Mouse (Mus musculus): ENCODE measurements around the gene Cep164. TPM values are rescaled to one million over a fixed set of nuclear protein-coding genes. Genes with fewer than 3 reads are reported as not detected.
A peak's percentile ranks its signal among the peaks of the same experiment; 100 is the strongest.

Gene Cep164
- 25.7 TPM for polyA plus RNA-seq (2021)

- POLR2A ChIA-PET: interaction anchor here (0.6 kb wide), 1 partner anchor 23 kb away, joined by 3 read pairs; no protein-coding TSS in a partner anchor
- H3K27me3 ChIP-seq: no peaks in the 10 kb centered on the region
- ATAC-seq (peak; percentile 98), DNase-seq (ENCODE audit: low read depth, low spot score) (no peak)
- CTCF ChIA-PET: interaction anchor here (1.8 kb wide), 1 partner anchor 50 kb away, joined by 4 read pairs; no protein-coding TSS in a partner anchor
- TF ChIP-seq CTCF (IDR thresholded peaks at IDR 0.05): no peak
- in situ Hi-C loops (cut with MboI; ENCODE audit: low pct_unique_long_range_greater_than_20kb): no loop called here
Measured at GRCm38 (mm10) chr9:45828291-45828963, at the start of gene Cep164. Gene Cep164, minus strand, starts transcription at chr9:45828691.

- peak; percentile 56 for TF ChIP-seq CTCF (IDR thresholded peaks at IDR 0.05)
- in situ Hi-C loops (cut with MboI; ENCODE audit: low pct_unique_long_range_greater_than_20kb): no loop called here
- DNase-seq (ENCODE audit: low read depth, low spot score): peak; percentile 9
- ChIA-PET POLR2A (no interaction called here), CTCF (interaction anchor here (1.2 to 1.8 kb wide), 3 partner anchors 15 to 49 kb away, joined by 3 to 5 read pairs (median 4); partner anchors contain the start of genes Bace1 and Cep164)
- no peaks in the 10 kb centered on the region for H3K27me3 ChIP-seq
- ATAC-seq: no peak
Measured at GRCm38 (mm10) chr9:45877928-45878327, 49.4 kb upstream of the Cep164 start.

- in situ Hi-C loops (cut with MboI; ENCODE audit: low pct_unique_long_range_greater_than_20kb): no loop called here
- ChIA-PET POLR2A (no interaction called here), CTCF (no interaction called here)
- no peaks in the 10 kb centered on the region for H3K27me3 ChIP-seq
- ATAC-seq: no peak
- no peak for DNase-seq (ENCODE audit: low read depth, low spot score)
- no peak for TF ChIP-seq CTCF (IDR thresholded peaks at IDR 0.05)
Measured at GRCm38 (mm10) chr9:45870265-45870664, 41.8 kb upstream of the Cep164 start.

- ATAC-seq (no peak), DNase-seq (ENCODE audit: low read depth, low spot score) (no peak)
- POLR2A ChIA-PET: no interaction called here
- TF ChIP-seq CTCF (IDR thresholded peaks at IDR 0.05): no peak
- H3K27me3 ChIP-seq: no peaks in the 10 kb centered on the region
- in situ Hi-C loops (cut with MboI; ENCODE audit: low pct_unique_long_range_greater_than_20kb): no loop called here
- CTCF ChIA-PET: no interaction called here
Measured at GRCm38 (mm10) chr9:45869181-45869580, 40.7 kb upstream of the Cep164 start.

GRCm38 (mm10) chr9:45861813-45862212 is 33.3 kb upstream of the Cep164 start:
- POLR2A ChIA-PET: interaction anchor here (0.7 kb wide), 1 partner anchor 84 kb away, joined by 4 read pairs; no protein-coding TSS in a partner anchor
- TF ChIP-seq CTCF (IDR thresholded peaks at IDR 0.05): no peak
- in situ Hi-C loops (cut with MboI; ENCODE audit: low pct_unique_long_range_greater_than_20kb): no loop called here
- DNase-seq (ENCODE audit: low read depth, low spot score) (no peak), ATAC-seq (no peak)
- CTCF ChIA-PET: interaction anchor here (0.7 kb wide), 2 partner anchors 12 to 67 kb away, joined by 3 read pairs; no protein-coding TSS in a partner anchor
- no peaks in the 10 kb centered on the region for H3K27me3 ChIP-seq

GRCm38 (mm10) chr9:45859364-45859763 is 30.9 kb upstream of the Cep164 start:
- in situ Hi-C loops (cut with MboI; ENCODE audit: low pct_unique_long_range_greater_than_20kb): no loop called here
- ATAC-seq (no peak), DNase-seq (ENCODE audit: low read depth, low spot score) (no peak)
- POLR2A ChIA-PET: no interaction called here
- no peaks in the 10 kb centered on the region for H3K27me3 ChIP-seq
- CTCF ChIA-PET: interaction anchor here (0.8 to 1.4 kb wide), 4 partner anchors 9 to 28 kb away, joined by 3 to 4 read pairs (median 3); no protein-coding TSS in a partner anchor
- TF ChIP-seq CTCF (IDR thresholded peaks at IDR 0.05): no peak

- DNase-seq (ENCODE audit: low read depth, low spot score) (no peak), ATAC-seq (no peak)
- in situ Hi-C loops (cut with MboI; ENCODE audit: low pct_unique_long_range_greater_than_20kb): no loop called here
- CTCF ChIA-PET: no interaction called here
- POLR2A ChIA-PET: interaction anchor here (0.6 kb wide), 1 partner anchor 12 kb away, joined by 3 read pairs; no protein-coding TSS in a partner anchor
- no peak for TF ChIP-seq CTCF (IDR thresholded peaks at IDR 0.05)
- H3K27me3 ChIP-seq: no peaks in the 10 kb centered on the region
Measured at GRCm38 (mm10) chr9:45854136-45854535, 25.6 kb upstream of the Cep164 start.

- POLR2A ChIA-PET: interaction anchor here (0.6 kb wide), 1 partner anchor 12 kb away, joined by 3 read pairs; no protein-coding TSS in a partner anchor
- no peak for ATAC-seq
- in situ Hi-C loops (cut with MboI; ENCODE audit: low pct_unique_long_range_greater_than_20kb): no loop called here
Measured at GRCm38 (mm10) chr9:45853695-45854094, 25.2 kb upstream of the Cep164 start.

GRCm38 (mm10) chr9:45851776-45852175 is 23.3 kb upstream of the Cep164 start:
- no peak for TF ChIP-seq CTCF (IDR thresholded peaks at IDR 0.05)
- ATAC-seq (no peak), DNase-seq (ENCODE audit: low read depth, low spot score) (no peak)
- ChIA-PET CTCF (interaction anchor here (1.9 kb wide), 1 partner anchor 13 kb away, joined by 6 read pairs; the partner anchor contains the start of gene Bace1), POLR2A (no interaction called here)
- no peaks in the 10 kb centered on the region for H3K27me3 ChIP-seq
- in situ Hi-C loops (cut with MboI; ENCODE audit: low pct_unique_long_range_greater_than_20kb): no loop called here

More at GRCm38 (mm10) chr9:45853695-45854094, 25.2 kb upstream of the Cep164 start:
- CTCF ChIA-PET: no interaction called here
- no peaks in the 10 kb centered on the region for H3K27me3 ChIP-seq
- no peak for TF ChIP-seq CTCF (IDR thresholded peaks at IDR 0.05)
- no peak for DNase-seq (ENCODE audit: low read depth, low spot score)

GRCm38 (mm10) chr9:45851330-45851729 is 22.8 kb upstream of the Cep164 start:
- no peaks in the 10 kb centered on the region for H3K27me3 ChIP-seq
- ATAC-seq (no peak), DNase-seq (ENCODE audit: low read depth, low spot score) (no peak)
- ChIA-PET CTCF (interaction anchor here (1.9 kb wide), 1 partner anchor 13 kb away, joined by 6 read pairs; the partner anchor contains the start of gene Bace1), POLR2A (no interaction called here)
- in situ Hi-C loops (cut with MboI; ENCODE audit: low pct_unique_long_range_greater_than_20kb): no loop called here
- TF ChIP-seq CTCF (IDR thresholded peaks at IDR 0.05): no peak

- no peaks in the 10 kb centered on the region for H3K27me3 ChIP-seq
- ATAC-seq (no peak), DNase-seq (ENCODE audit: low read depth, low spot score) (no peak)
- TF ChIP-seq CTCF (IDR thresholded peaks at IDR 0.05): no peak
- ChIA-PET POLR2A (no interaction called here), CTCF (interaction anchor here (1.1 to 1.9 kb wide), 2 partner anchors 8 to 12 kb away, joined by 3 to 6 read pairs; partner anchors contain the start of gene Bace1)
- in situ Hi-C loops (cut with MboI; ENCODE audit: low pct_unique_long_range_greater_than_20kb): no loop called here
Measured at GRCm38 (mm10) chr9:45850528-45851155, 22.2 kb upstream of the Cep164 start.
